In the genomic region with DNA sequence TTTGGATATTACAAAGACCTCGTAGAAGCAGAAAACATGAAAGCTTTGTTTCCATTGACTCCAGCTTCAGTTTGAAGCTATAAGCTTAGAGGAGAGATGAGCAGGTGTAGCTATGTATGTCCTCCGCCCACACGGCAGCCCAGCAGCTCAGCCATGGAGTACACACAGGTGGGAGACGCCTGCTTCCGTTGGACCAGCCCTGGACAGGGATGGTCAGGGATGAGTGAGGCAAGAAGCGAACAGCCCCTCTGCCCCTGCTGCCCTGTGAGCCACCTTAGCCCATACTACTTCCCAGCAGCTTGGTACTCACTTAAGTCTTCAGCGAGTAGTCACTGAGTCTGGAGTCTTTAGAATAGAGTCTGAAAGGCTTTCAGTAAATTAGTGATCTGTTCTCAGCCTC, we compare ENCODE assay signal across 29 mouse cellular contexts. TPM values are rescaled to one million over a fixed set of nuclear protein-coding genes. Genes with fewer than 3 reads are reported as not detected.
DNase-seq lines count a peak whose midpoint lies in the region; ATAC-seq and TF ChIP-seq lines count a peak whose summit lies in the region.
"Had no signal": no experiment of that assay in that cellular context is flagged by ENCODE, and none has a peak within 500 bp of the region (broad histone marks: within the 10 kb centered on the region; RNA-seq: fewer than 3 reads in every experiment).

No protein-coding gene starts in this region.

- no peak for TF ChIP-seq CTCF in kidney, adult 2 months (conservative IDR thresholded peaks at IDR 0.05; ENCODE audit: insufficient read depth, insufficient read length, low read depth, low read length)
- TF ChIP-seq CTCF in layer of hippocampus, adult 2 months (conservative IDR thresholded peaks at IDR 0.05), result no peak

- no peaks in the 10 kb centered on the region for H3K36me3 ChIP-seq in kidney, adult 2 months (ENCODE audit: control insufficient read depth, insufficient read depth, low read length)
- no peaks in the 10 kb centered on the region for H3K36me3 ChIP-seq in intestine, embryonic 16.5 days (ENCODE audit: control insufficient read depth, insufficient read depth, low read length)
- H3K36me3 ChIP-seq: forebrain, embryonic 12.5 days; heart, embryonic 10.5 days; heart, embryonic 15.5 days; hindbrain, embryonic 12.5 days; neural tube, embryonic 12.5 days had no signal

- H3K9me3 ChIP-seq in intestine, embryonic 16.5 days (ENCODE audit: control insufficient read depth, low read length), result no peaks in the 10 kb centered on the region
- H3K9me3 ChIP-seq: forebrain, embryonic 12.5 days; heart, embryonic 10.5 days; heart, embryonic 15.5 days; hindbrain, embryonic 12.5 days; neural tube, embryonic 12.5 days had no signal

- no peak for ATAC-seq in intestine, embryonic 16.5 days
- ATAC-seq: CD4-positive, CD25-positive, alpha-beta regulatory T cell, adult 4 months; midbrain, embryonic 16.5 days had no signal

- H3K9ac ChIP-seq in intestine, embryonic 16.5 days (ENCODE audit: low read depth, low read length), result peak overlapping the region; percentile 49
- H3K9ac ChIP-seq: forebrain, embryonic 12.5 days; heart, embryonic 15.5 days; hindbrain, embryonic 12.5 days; liver, embryonic 14.5 days; neural tube, embryonic 12.5 days had no signal

- peak overlapping the region; percentile 26; the same call in 1 of the 2 replicates for H3K4me3 ChIP-seq in kidney, adult 2 months (ENCODE audit: insufficient read depth, low read depth, low read length)
- H3K4me3 ChIP-seq in layer of hippocampus, adult 2 months, result no peak overlapping the region
- H3K4me3 ChIP-seq in intestine, embryonic 16.5 days (ENCODE audit: low read length), result no peak overlapping the region
- H3K4me3 ChIP-seq: erythroblast, embryonic 14.5 days; forebrain, embryonic 12.5 days; heart, embryonic 10.5 days; heart, embryonic 15.5 days; hindbrain, embryonic 12.5 days; myocyte; neural tube, embryonic 12.5 days had no signal

- WGBS in kidney, adult 2 months, result 58% methylated on average over 7 of the region's 7 CpGs
- WGBS in intestine, embryonic 16.5 days, result 77% methylated on average over 7 of the region's 7 CpGs

- TF ChIP-seq POLR2A in kidney, adult 2 months (IDR thresholded peaks at IDR 0.05; ENCODE audit: low read depth, low read length), result no peak

- no peak for DNase-seq in kidney, adult 2 months
- DNase-seq in kidney, adult 8-10 months, result no peak
- no peak for DNase-seq in layer of hippocampus, adult 2 months (ENCODE audit: low spot score in 2 of 2)
- no peak for DNase-seq in layer of hippocampus, postnatal 14 days (ENCODE audit: low spot score in 2 of 2)
- DNase-seq in Muller cell, postnatal 12 days (ENCODE audit: inconsistent ontology term), result peak; percentile 30
- no peak for DNase-seq in urinary bladder, postnatal 36 days (ENCODE audit: low spot score in 2 of 2)
- DNase-seq: adrenal gland, postnatal 25 days; cerebellum, adult 18-20 months; cerebellum, postnatal 10 days; gastrocnemius, postnatal 10 days; kidney, adult 9 months; layer of hippocampus, postnatal 36 days; liver; lung, adult 2 months; lung, postnatal 10 days; thymus, adult 2 months; thymus, postnatal 36 days had no signal

- H3K4me2 ChIP-seq in intestine, embryonic 16.5 days (ENCODE audit: low read depth, low read length), result peak overlapping the region; percentile 40; the same call in 1 of the 2 replicates
- H3K4me2 ChIP-seq: forebrain, embryonic 12.5 days; heart, embryonic 15.5 days; hindbrain, embryonic 12.5 days; neural tube, embryonic 12.5 days had no signal

- H3K27me3 ChIP-seq in kidney, adult 2 months (replicated peaks; ENCODE audit: control insufficient read depth, insufficient read depth, low read length), result no peaks in the 10 kb centered on the region
- no peaks in the 10 kb centered on the region for H3K27me3 ChIP-seq in intestine, embryonic 16.5 days (replicated peaks; ENCODE audit: control insufficient read depth, insufficient read depth, low read length)
- H3K27me3 ChIP-seq: heart, embryonic 15.5 days; hindbrain, embryonic 12.5 days; neural tube, embryonic 12.5 days had no signal

- H3K27ac ChIP-seq in kidney, adult 2 months (ENCODE audit: insufficient read depth, low read depth, low read length), result peak overlapping the region; percentile 15; the same call in 1 of the 2 replicates
- peak overlapping the region; percentile 55 for H3K27ac ChIP-seq in layer of hippocampus, adult 2 months
- H3K27ac ChIP-seq in intestine, embryonic 16.5 days (ENCODE audit: low read length), result peak overlapping the region; percentile 82
- H3K27ac ChIP-seq: forebrain, embryonic 12.5 days; heart, embryonic 10.5 days; heart, embryonic 15.5 days; hindbrain, embryonic 12.5 days; liver, embryonic 14.5 days; macrophage; neural tube, embryonic 12.5 days had no signal

- H3K4me1 ChIP-seq in kidney, adult 2 months (ENCODE audit: control insufficient read depth, insufficient read depth, low read length), result peaks cover 21% of the 10 kb centered on the region
- peaks cover 16% of the 10 kb centered on the region for H3K4me1 ChIP-seq in intestine, embryonic 16.5 days (ENCODE audit: control insufficient read depth, insufficient read depth, low read length)

RNA-seq across cellular contexts. Expression of a gene that starts 58.7 kb away (rescaled TPM):
- 30.0 and 31.6 TPM in 2 replicates for polyA plus RNA-seq in kidney, adult 2 months (2012; rRNA removed)
- total RNA-seq in layer of hippocampus, adult 2 months (2021), result 100 to 1,000 TPM; 109 to 127 TPM
- total RNA-seq in layer of hippocampus, postnatal 14 days (2021), result 10 to 100 TPM; 71.4 to 75.2 TPM
- 44.7 and 50.3 TPM in 2 replicates for polyA plus RNA-seq in intestine, embryonic 16.5 days (2015; fragmentation: Nextera tagmentation; extraction: Ambion mirVana)

Comparison
In these comparisons a context has a peak if more than half of its experiments do, and no peak if none do; other contexts are left out.
1. H3K27ac ChIP-seq: peak in every context shown above with its lines; median percentile 82 in intestine, embryonic 16.5 days; 55 in layer of hippocampus, adult 2 months; 15 in kidney, adult 2 months.